Mouse (Mus musculus): ENCODE results near the gene Gm26661.

DNA sequence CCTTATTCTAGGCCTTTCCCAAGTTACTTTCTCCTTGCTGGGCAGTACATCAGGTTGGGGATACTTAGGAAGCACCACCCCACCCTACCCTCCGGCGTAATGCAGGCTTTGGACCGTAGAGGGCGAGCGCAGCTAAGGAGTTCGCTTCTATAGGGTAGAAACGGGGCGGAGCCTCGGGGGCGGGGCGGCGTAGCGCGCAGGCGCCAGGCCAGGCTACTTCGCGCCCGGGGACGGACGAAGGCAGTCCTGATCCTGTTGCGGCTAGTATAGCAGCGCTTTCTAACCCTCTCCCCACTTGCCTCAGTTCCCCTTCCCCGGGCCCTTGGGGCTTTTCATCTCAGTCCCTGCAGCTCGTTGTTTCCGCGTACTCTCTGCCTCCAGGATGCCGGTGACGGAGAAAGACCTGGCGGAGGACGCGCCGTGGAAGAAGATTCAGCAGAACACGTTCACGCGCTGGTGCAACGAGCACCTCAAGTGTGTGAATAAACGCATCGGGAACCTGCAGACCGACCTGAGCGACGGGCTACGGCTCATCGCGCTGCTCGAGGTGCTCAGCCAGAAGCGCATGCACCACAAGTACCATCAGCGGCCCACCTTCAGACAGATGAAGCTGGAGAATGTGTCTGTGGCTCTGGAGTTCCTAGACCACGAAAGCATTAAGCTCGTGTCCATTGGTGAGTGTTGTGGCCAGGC, 26.5 kb downstream of the Gm26661 start, which contains the start of gene Flnb:
- no peak for TF ChIP-seq CHD1 (IDR thresholded peaks at IDR 0.05; ENCODE audit: low read depth, low read length)
- TF ChIP-seq CTCF (conservative IDR thresholded peaks at IDR 0.05 in 1 of 2, IDR thresholded peaks at IDR 0.05 in 1 of 2; ENCODE audit: low read depth in 2 of 2, low read length in 2 of 2), result peak; percentile 58 to 97
- no peak for TF ChIP-seq CHD2 (IDR thresholded peaks at IDR 0.05; ENCODE audit: low read length)
